Mouse (Mus musculus): ENCODE measurements at regions not wholly inside any gene's neighbourhood (a gene's known extent, or its start where the extent isn't known, plus 50 kb on each side); places are given as distances from the start of the nearest gene placed in this dataset.

DNA sequence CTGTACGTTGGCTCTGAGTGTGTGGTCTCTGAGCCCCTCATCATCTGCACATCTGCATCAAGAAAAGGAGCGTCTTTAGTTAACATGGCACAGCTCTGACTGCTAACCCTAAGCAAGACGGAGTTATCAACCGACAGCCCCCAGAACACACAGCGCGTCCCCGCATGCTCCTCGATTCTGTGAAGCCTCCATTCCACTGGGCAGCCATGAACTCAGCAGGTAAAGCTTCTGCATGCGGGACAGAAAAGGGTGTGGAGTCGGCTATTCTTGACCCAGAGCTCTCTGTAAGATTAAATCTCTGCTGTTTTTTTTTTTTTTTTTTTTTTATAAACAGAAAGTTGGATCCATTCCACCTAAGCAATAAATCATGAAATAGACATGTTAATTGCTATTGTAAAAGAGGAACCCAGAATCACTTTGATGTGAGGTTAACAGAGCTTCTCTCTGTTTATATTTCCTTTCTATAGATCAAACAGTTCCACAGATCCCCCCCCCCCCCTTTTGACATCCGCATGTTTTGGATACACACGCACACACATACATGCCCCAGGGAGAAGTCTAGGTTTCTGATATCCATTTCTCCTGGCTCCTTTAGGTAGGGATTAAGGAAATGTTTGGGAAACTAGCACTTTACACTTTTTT lies 328.9 kb downstream of the Mex3b start:
- no peak overlapping the region for H3K27ac ChIP-seq
- H3K4me1 ChIP-seq (replicated peaks) = no peaks in the 10 kb centered on the region
- no peak overlapping the region for H3K9ac ChIP-seq
- no peak overlapping the region for H3K4me2 ChIP-seq
- WGBS (ENCODE audit: insufficient replicate concordance) = 76% methylated on average over 12 of the region's 12 CpGs
- H3K36me3 ChIP-seq = no peaks in the 10 kb centered on the region
- ATAC-seq (ENCODE audit: low read depth) (no peak), DNase-seq (no peak)
- H3K9me3 ChIP-seq (replicated peaks) = no peaks in the 10 kb centered on the region
- no peaks in the 10 kb centered on the region for H3K27me3 ChIP-seq
- H3K4me3 ChIP-seq (replicated peaks) = no peak overlapping the region

DNA sequence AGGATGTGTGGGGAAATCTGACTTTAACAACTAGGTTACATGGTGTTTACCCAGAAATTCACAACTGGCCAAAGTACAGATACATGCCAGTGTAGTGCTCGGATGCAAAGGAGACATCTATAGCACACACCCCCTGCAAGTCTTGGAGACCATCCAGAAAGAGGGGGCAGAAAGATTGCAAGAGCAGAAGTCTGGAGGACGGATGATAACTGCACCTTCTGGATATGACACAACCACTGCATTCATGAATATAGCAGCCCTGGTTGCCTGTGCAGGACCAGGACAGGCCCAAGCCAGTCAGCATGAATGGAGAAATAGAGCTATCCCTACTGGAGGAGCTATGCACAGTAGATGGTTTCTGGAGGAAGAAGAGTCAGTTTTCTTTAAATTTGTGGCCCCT lies 330.4 kb downstream of the Mex3b start:
- no peaks in the 10 kb centered on the region for H3K36me3 ChIP-seq
- no peak for ATAC-seq (ENCODE audit: low read depth)
- no peaks in the 10 kb centered on the region for H3K27me3 ChIP-seq
- DNase-seq = no peak
- no peaks in the 10 kb centered on the region for H3K9me3 ChIP-seq (replicated peaks)
- no peak overlapping the region for H3K4me2 ChIP-seq
- H3K9ac ChIP-seq = no peak overlapping the region
- H3K4me3 ChIP-seq (replicated peaks) = no peak overlapping the region
- 48% methylated on average over 2 of the region's 2 CpGs for whole genome bisulfite sequencing (ENCODE audit: insufficient replicate concordance)
- no peaks in the 10 kb centered on the region for H3K4me1 ChIP-seq (replicated peaks)
- H3K27ac ChIP-seq = no peak overlapping the region

DNA sequence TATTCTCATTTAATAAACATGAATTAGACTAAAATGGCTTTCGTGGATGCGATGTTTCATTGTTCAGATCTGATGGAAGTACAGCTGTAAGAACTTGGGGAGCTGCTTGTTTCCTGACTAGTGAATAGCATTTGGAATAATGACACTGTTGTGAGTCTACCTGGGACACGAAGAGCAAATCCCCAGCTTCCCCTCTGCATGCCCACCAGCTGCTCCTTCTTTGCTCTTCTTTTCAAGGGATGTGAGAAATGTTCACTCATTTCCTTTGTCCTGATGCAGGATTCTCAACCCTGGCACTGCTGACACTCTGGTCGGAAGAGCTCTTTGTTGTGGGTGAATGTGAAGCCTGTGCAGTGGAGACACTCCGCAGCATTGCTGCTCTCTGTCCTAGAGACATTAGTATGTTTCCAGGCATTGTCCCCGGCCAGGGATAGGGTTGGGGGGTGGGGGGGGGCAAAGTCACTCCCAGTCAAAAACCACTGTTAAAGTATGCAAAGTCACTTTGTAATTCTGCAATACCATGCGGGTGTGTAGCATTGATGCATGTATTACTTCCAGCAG lies 334.1 kb downstream of the Mex3b start:
- Histone ChIP-seq H3K36me3 (no peaks in the 10 kb centered on the region), H3K4me2 (no peak overlapping the region), H3K4me3 (replicated peaks) (no peak overlapping the region), H3K4me1 (replicated peaks) (no peaks in the 10 kb centered on the region), H3K27ac (no peak overlapping the region), H3K9ac (no peak overlapping the region), H3K27me3 (no peaks in the 10 kb centered on the region), H3K9me3 (replicated peaks) (no peaks in the 10 kb centered on the region)
- no peak for ATAC-seq (ENCODE audit: low read depth)
- WGBS (ENCODE audit: insufficient replicate concordance) = 42% methylated on average over 7 of the region's 7 CpGs
- DNase-seq = no peak

DNA sequence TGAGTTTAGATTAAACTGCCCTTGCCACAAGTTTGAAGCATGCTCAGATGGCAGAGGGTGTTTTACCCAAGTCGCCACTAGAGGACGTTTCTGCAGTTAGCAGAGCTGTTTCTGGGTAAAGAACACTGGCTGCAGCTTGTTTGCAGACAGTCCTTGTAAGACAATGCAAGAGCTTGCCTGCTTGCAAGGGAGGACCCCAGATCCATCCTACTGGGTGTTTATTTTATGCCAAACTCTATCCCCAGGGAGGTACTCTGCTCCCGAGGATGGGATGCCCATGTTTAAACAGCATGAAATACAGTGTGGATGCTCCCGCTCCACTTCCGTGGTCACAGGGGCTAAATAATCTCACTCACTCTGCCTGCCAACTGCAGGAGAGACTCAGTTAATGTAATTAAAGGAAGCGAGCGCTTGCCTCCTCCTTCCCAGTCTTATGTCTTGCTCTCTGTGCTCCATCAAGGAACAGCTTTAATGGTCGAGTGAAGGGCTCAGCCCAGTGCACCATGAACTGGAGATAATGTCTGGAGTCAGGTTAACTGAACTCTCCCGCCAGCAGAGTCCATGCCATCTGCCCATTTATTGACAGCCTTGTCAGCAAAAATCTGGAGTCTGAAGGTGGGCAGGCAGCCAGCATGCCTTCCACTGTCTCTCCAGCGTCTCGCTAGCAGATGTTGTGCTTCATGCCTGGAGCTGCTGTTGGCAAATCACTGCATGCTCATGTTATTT lies 334.8 kb downstream of the Mex3b start:
- DNase-seq = no peak
- H3K4me3 ChIP-seq (replicated peaks) = no peak overlapping the region
- no peaks in the 10 kb centered on the region for H3K36me3 ChIP-seq
- H3K9ac ChIP-seq = no peak overlapping the region
- no peaks in the 10 kb centered on the region for H3K9me3 ChIP-seq (replicated peaks)
- 29% methylated on average over 11 of the region's 11 CpGs for WGBS (ENCODE audit: insufficient replicate concordance)
- H3K27me3 ChIP-seq = no peaks in the 10 kb centered on the region
- ATAC-seq (ENCODE audit: low read depth) = no peak
- H3K4me1 ChIP-seq (replicated peaks) = no peaks in the 10 kb centered on the region
- H3K4me2 ChIP-seq = no peak overlapping the region
- H3K27ac ChIP-seq = no peak overlapping the region

DNA sequence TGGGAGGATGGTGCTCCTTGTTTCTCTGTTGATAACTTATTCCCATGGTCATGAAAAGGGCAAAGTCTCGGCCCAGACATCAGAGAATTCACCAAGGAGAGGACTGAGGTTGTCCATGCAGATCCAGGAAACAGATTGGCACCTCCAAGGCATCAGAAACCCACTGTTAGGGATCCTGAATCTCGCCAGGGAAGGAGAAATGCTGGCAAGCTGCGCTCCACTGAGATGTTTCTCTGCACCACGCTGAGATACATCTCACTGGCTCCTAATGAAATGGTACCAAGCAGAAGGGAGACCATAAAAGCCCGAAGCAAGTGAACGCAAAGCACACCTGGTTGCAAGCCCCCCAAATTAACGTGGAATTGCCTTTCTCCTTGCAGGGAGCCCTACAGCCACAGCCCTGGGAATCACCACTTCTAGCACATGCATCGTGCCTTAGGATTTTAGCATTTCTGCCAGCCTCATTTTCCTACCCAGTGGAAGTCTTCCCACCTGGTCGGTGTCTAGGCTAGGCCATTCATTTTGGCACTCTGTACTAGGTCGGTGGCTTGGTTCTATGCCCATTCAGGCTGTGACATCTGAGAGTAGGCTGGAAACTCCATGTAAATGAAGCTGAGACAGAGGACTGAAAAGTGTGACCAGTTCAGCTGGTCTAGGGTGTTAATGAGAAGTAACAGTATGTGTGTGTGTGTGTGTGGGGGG lies 336.3 kb downstream of the Mex3b start:
- no peaks in the 10 kb centered on the region for H3K9me3 ChIP-seq (replicated peaks)
- no peak for DNase-seq
- 61% methylated on average over 10 of the region's 10 CpGs for WGBS (ENCODE audit: insufficient replicate concordance)
- no peak overlapping the region for H3K4me3 ChIP-seq (replicated peaks)
- H3K4me1 ChIP-seq (replicated peaks) = no peaks in the 10 kb centered on the region
- H3K9ac ChIP-seq = no peak overlapping the region
- no peak for ATAC-seq (ENCODE audit: low read depth)
- H3K36me3 ChIP-seq = no peaks in the 10 kb centered on the region
- H3K27me3 ChIP-seq = no peaks in the 10 kb centered on the region
- no peak overlapping the region for H3K27ac ChIP-seq
- H3K4me2 ChIP-seq = no peak overlapping the region

DNA sequence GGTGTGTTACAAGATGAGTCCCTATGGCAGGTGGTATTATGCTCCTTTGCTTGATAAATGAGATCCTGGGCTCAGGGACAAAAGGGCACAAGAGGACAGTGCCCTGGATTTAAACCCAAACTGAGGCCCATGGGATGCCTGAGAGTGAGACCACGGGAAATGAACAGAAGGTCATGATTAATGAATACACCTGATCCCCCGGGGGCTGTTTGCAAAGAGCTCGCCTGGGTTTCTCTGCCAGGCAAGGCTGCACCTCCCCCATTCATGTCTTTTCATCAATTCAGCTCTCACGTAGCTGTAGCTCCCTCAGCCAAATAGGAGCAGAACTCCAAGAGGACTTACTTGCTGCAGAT lies 336.9 kb downstream of the Mex3b start:
- WGBS (ENCODE audit: insufficient replicate concordance) = 44% methylated on average over 4 of the region's 4 CpGs
- Histone ChIP-seq H3K9ac (no peak overlapping the region), H3K27ac (no peak overlapping the region), H3K9me3 (replicated peaks) (no peaks in the 10 kb centered on the region), H3K4me2 (no peak overlapping the region), H3K4me1 (replicated peaks) (no peaks in the 10 kb centered on the region), H3K4me3 (replicated peaks) (no peak overlapping the region), H3K27me3 (no peaks in the 10 kb centered on the region), H3K36me3 (no peaks in the 10 kb centered on the region)
- no peak for DNase-seq
- no peak for ATAC-seq (ENCODE audit: low read depth)

DNA sequence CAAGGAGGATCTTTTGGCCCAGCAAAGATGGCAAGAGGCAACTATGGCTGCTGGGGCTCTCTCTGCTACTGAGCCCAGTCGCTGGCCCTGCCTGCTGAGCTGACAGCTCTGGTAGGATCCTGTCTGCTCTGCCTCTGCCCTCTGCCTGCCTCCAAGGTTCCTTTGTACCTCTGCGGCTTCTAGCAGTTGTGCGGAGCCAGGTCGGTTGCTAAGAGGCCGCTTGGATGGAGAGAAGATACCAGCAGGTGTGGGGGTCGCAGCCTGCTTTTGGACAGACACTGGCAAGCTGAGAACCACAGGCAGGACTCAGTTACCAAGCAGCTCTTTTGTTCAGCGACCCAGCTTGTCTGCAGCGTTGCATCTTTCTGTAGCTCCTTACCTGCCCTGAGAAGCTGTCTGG lies 337.6 kb downstream of the Mex3b start:
- Histone ChIP-seq H3K36me3 (no peaks in the 10 kb centered on the region), H3K4me2 (no peak overlapping the region), H3K27me3 (no peaks in the 10 kb centered on the region), H3K4me1 (replicated peaks) (no peaks in the 10 kb centered on the region), H3K27ac (no peak overlapping the region), H3K9ac (no peak overlapping the region), H3K4me3 (replicated peaks) (no peak overlapping the region), H3K9me3 (replicated peaks) (no peaks in the 10 kb centered on the region)
- 55% methylated on average over 8 of the region's 8 CpGs for WGBS (ENCODE audit: insufficient replicate concordance)
- no peak for ATAC-seq (ENCODE audit: low read depth)
- no peak for DNase-seq

DNA sequence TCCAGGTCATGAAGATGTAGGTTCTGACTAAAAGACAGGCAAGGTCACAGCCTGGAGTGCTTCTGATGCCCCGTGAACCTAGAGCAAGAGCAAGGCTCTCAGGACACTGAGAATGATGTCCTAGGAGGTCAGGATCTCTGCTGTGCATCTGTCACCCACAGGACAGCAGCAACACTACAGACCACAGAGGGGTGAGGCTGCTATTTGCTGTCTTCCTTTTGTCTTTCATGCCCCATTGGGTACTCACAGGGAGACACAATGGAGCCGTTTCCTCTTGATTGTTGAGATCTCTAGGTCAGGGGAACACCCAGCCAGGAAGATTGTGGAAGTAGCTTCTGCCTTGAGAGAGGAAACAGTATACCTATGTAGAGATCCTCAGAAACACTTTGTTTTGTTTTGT lies 339.9 kb downstream of the Mex3b start:
- no peak overlapping the region for H3K9ac ChIP-seq
- no peak overlapping the region for H3K27ac ChIP-seq
- WGBS (ENCODE audit: insufficient replicate concordance) = 34% methylated on average over 2 of the region's 2 CpGs
- no peaks in the 10 kb centered on the region for H3K36me3 ChIP-seq
- no peak overlapping the region for H3K4me3 ChIP-seq (replicated peaks)
- H3K4me1 ChIP-seq (replicated peaks) = no peaks in the 10 kb centered on the region
- H3K9me3 ChIP-seq (replicated peaks) = no peaks in the 10 kb centered on the region
- H3K4me2 ChIP-seq = no peak overlapping the region
- DNase-seq = no peak
- ATAC-seq (ENCODE audit: low read depth) = no peak
- H3K27me3 ChIP-seq = no peaks in the 10 kb centered on the region

DNA sequence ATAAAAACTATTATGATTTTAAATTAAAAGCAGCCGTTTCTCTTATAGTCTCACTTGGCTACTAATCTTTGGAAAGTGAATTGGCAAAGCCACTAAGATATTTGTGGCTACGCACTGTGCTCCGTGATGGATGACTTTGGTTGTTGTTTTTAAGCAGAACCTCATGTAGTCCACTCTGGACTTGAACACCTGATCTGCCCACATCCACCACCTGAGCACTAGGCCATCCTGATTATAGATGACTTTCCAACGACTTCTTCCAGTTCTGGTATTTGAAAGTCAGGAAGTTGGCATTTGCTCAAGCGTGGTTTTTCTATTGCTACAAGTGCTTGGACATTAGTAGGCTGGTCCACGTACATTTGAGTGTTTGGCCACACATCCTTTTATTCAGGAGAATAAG lies 344.5 kb downstream of the Mex3b start:
- ATAC-seq (ENCODE audit: low read depth) (no peak), DNase-seq (no peak)
- 60% methylated on average over 6 of the region's 6 CpGs for WGBS (ENCODE audit: insufficient replicate concordance)
- H3K9me3 ChIP-seq (replicated peaks) = no peaks in the 10 kb centered on the region
- no peak overlapping the region for H3K9ac ChIP-seq
- no peak overlapping the region for H3K27ac ChIP-seq
- no peaks in the 10 kb centered on the region for H3K27me3 ChIP-seq
- H3K36me3 ChIP-seq = no peaks in the 10 kb centered on the region
- no peaks in the 10 kb centered on the region for H3K4me1 ChIP-seq (replicated peaks)
- no peak overlapping the region for H3K4me3 ChIP-seq (replicated peaks)
- no peak overlapping the region for H3K4me2 ChIP-seq

DNA sequence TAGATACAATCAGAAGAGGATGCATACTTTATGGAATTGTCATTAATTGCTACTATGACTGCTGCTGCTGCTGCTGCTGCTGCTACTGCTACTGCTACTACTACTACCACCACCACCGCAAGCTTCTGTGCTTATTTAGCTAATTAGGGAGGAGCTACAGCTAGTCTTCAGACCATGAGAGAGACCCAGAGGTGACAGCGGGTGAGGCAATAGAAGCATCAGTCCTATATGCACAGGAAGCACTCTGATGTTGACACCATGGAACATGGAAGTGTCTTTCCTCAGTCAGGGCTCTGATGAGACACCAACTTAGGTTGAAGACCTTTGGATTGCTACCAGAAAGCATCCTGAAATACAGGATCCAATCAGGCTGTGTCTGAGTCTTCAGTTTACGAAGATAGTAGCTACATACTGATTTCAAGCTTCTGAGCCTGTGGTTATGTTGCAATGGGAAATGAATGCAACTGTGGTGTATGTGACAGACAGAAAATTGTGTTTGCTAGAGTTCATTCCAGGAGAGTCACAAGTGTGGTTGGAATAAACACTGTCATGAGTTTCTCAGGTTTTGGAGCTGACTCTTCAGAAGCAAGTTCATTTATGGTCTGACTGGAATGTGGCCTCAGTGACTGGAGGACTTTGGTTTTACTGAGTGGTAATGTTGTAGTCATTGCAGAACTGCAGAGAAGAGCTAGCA lies 355.0 kb downstream of the Mex3b start:
- no peak for ATAC-seq (ENCODE audit: low read depth)
- no peak overlapping the region for H3K4me2 ChIP-seq
- H3K4me3 ChIP-seq (replicated peaks) = no peak overlapping the region
- H3K27me3 ChIP-seq = no peaks in the 10 kb centered on the region
- WGBS (ENCODE audit: insufficient replicate concordance) = 55% methylated on average over 3 of the region's 3 CpGs
- H3K36me3 ChIP-seq = no peaks in the 10 kb centered on the region
- H3K4me1 ChIP-seq (replicated peaks) = no peaks in the 10 kb centered on the region
- no peak overlapping the region for H3K9ac ChIP-seq
- no peak for DNase-seq
- no peak overlapping the region for H3K27ac ChIP-seq
- no peaks in the 10 kb centered on the region for H3K9me3 ChIP-seq (replicated peaks)
